Mouse (Mus musculus) liver, embryonic 14.5 days (tissue): ENCODE results near the gene Scnn1g. TPM values are rescaled to one million over a fixed set of nuclear protein-coding genes. Genes with fewer than 3 reads are reported as not detected.
A peak's percentile ranks its signal among the peaks of the same experiment; 100 is the strongest.

Source experiments
- ATAC-seq: fragments of 200-750 bp; cut with Nextera tagmentation; 2 replicates; pipeline ENCODE4 v1.8.0; 2017; ENCODE audit warnings: moderate number of reproducible peaks, mild to moderate bottlenecking, moderate library complexity; ENCODE audit not compliant: insufficient read depth
- DNase-seq, 3 experiments: peaks; one replicate each; pipeline ENCODE4 v3.0.0-alpha.2; 2012 to 2013; ENCODE audit warnings: low read depth in 3 of 3, low spot score in 3 of 3
- H3K27ac ChIP-seq: fragments of 300-500 bp; sonication (generic); 2 replicates; pipeline ENCODE4 v1.5.1; 2014; ENCODE audit warnings: moderate library complexity, mild to moderate bottlenecking, control low read depth, inconsistent platforms
- H3K27me3 ChIP-seq: fragments of 300-500 bp; sonication (generic); 2 replicates; pipeline ENCODE4 v1.6.1; 2014; ENCODE audit warnings: mild to moderate bottlenecking, low read length, moderate library complexity; ENCODE audit not compliant: control insufficient read depth, insufficient read depth
- H3K36me3 ChIP-seq: fragments of 300-500 bp; sonication (generic); replicated peaks from 2 replicates; pipeline ENCODE4 v1.6.1; 2014; ENCODE audit warnings: low read depth; ENCODE audit not compliant: control insufficient read depth, insufficient read depth
- H3K4me1 ChIP-seq, 2 experiments: fragments of 200-500 bp in 1 of 2; fragments of 300-500 bp in 1 of 2; sonication (generic) in 1 of 2; replicated peaks; 2 replicates each; pipeline ENCODE4 v1.6.1; 2012 to 2014; ENCODE audit warnings: antibody characterized with exemption in 1 of 2, inconsistent platforms in 1 of 2, low read length in 1 of 2; ENCODE audit not compliant: control insufficient read depth in 2 of 2, insufficient read depth in 2 of 2
- H3K4me2 ChIP-seq: fragments of 300-500 bp; sonication (generic); 2 replicates; pipeline ENCODE4 v1.6.1; 2014; ENCODE audit warnings: low read depth, mild to moderate bottlenecking, control low read depth, moderate library complexity
- H3K4me3 ChIP-seq, 2 experiments: fragments of 200-500 bp in 1 of 2; fragments of 300-500 bp in 1 of 2; sonication (generic) in 1 of 2; 2 replicates each; pipeline ENCODE4 v1.5.1; 2012 to 2014; ENCODE audit warnings: low read depth in 2 of 2, low read length in 2 of 2, mild to moderate bottlenecking in 2 of 2, control low read depth in 1 of 2, inconsistent platforms in 1 of 2, moderate library complexity in 1 of 2; ENCODE audit not compliant: insufficient read depth in 1 of 2
- H3K9ac ChIP-seq: fragments of 300-500 bp; sonication (generic); replicated peaks from 2 replicates; pipeline ENCODE4 v1.6.1; 2014; ENCODE audit warnings: mild to moderate bottlenecking, control low read depth, moderate library complexity
- H3K9me3 ChIP-seq: fragments of 300-500 bp; sonication (generic); 2 replicates; pipeline ENCODE4 v1.6.1; 2016; ENCODE audit warnings: low read length, mixed read lengths; ENCODE audit not compliant: control insufficient read depth
- CTCF ChIP-seq: IDR thresholded peaks from 2 replicates; pipeline ENCODE4 v1.5.1; 2016; ENCODE audit warnings: antibody characterized with exemption, low read depth, control low read depth
- EP300 ChIP-seq: IDR thresholded peaks from 2 replicates; pipeline ENCODE4 v1.6.1; 2016; ENCODE audit warnings: antibody characterized with exemption, low read depth
- WGBS: fragments of 180-500 bp; shearing (Covaris S2); extraction: QIAGEN DNeasy Blood & Tissue Kit; methylation state at CpG from one replicate; pipeline ENCODE4 v1.1.7; 2014; ENCODE audit not compliant: insufficient replicate concordance; 5-methylcytosine and 5-hydroxymethylcytosine counted together
- polyA plus RNA-seq, 2 experiments: library from polyadenylated mRNA; depleted of rRNA in 1 of 2; stranded (reverse) in 1 of 2; unstranded in 1 of 2; fragments of >200 nt; fragmentation: Nextera tagmentation in 1 of 2; extraction: Ambion mirVana in 1 of 2; gene quantifications; 2 replicates each; pipeline versions ENCODE4 v1.2.1 to v1.2.3; 2012 to 2014

Gene Scnn1g
- polyA plus RNA-seq, 2 experiments = not detected

- Histone ChIP-seq H3K27ac (no peak overlapping the region), H3K9me3 (no peaks in the 10 kb centered on the region), H3K4me1 (peaks cover 11 to 17% of the 10 kb centered on the region in 2 experiments), H3K9ac (peak overlapping the region; percentile 77), H3K4me2 (peak overlapping the region; percentile 92), H3K27me3 (peaks cover 4% of the 10 kb centered on the region; the same call in 1 of the 2 replicates), H3K4me3 (peak overlapping the region; percentile 61 to 71), H3K36me3 (no peaks in the 10 kb centered on the region)
- under 1% methylated on average over 76 of the region's 77 CpGs for WGBS
- ATAC-seq (peak; percentile 70), DNase-seq (peak in 1 of 3 experiments; percentile 23)
- TF ChIP-seq CTCF (no peak), EP300 (no peak)
Observed at GRCm38 (mm10) chr7:121706411-121707072, 27.7 kb upstream of the Scnn1g start.

DNA sequence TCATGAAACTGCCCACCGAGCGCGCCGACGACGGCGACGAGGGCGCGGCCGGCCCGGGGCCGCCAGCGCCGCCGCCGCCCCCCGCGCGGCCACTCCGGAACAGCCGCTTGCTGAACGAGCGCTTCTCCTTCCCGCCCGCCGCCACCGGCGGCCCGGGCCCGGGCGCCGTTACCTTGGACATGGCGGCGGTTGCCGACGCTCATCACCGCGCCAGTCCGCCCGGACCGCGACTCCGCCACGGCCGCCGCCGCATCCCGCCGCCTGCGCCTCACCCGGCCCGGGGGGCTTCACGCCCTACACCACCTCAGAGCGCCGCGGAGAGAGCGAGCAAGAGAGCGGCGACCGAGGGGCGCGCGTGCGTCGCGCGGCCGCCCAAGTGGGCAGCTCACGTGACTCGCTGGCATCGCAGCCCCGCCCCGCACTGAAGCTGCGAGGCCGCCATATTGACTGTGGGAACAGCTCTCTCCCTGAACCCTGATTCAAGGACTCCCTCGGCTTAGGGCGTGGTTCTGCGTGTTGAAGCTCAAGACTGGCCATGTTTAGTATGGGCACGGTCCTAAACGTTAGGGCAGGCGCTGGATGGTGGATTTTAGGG lies 27.1 kb upstream of the Scnn1g start, which contains the start of gene Usp31:
TSS of gene Usp31 (minus strand) at position 181 of the 595 bp plus-strand sequence.
- Histone ChIP-seq H3K4me2 (peak within 1 kb of the TSS; percentile 92), H3K9ac (peak within 1 kb of the TSS; percentile 77), H3K27me3 (peaks cover 4% of the 10 kb centered on the region; the same call in 1 of the 2 replicates), H3K4me1 (peaks cover 11 to 17% of the 10 kb centered on the region in 2 experiments), H3K9me3 (no peaks in the 10 kb centered on the region), H3K4me3 (peak within 1 kb of the TSS; percentile 61 to 71), H3K36me3 (no peaks in the 10 kb centered on the region), H3K27ac (no peak within 1 kb of the TSS)
- ATAC-seq = peak; percentile 97
- DNase-seq = peak; percentile 91 to 94 (median 92)
- 0% methylated on average over 57 of the region's 82 CpGs for WGBS
- TF ChIP-seq CTCF = no peak
- no peak for TF ChIP-seq EP300

DNA sequence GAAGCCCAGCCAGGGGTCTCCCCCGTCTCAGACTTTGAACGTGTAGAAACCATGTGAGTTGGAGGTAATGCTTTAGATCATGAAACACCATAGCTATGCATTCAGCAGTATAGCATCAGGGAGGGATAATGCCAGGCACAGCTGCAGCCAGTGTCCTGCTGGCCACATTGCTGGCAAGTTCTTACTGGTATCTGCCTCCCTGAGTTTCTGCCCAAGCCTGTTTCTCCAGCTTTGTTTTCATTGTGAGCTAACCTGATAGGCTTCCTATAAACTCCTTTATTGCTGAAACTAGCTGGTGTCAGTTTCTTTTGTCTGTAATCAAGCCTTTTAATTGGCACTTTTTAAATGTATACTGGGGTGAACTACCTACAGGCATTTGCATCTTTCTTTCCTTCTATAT lies 23.1 kb upstream of the Scnn1g start:
- H3K4me3 ChIP-seq = no peak overlapping the region
- no peaks in the 10 kb centered on the region for H3K9me3 ChIP-seq
- 55% methylated on average over 2 of the region's 2 CpGs for WGBS

GRCm38 (mm10) chr7:121717031-121717430 lies 17.2 kb upstream of the Scnn1g start:
- Histone ChIP-seq H3K4me2 (no peak overlapping the region), H3K36me3 (no peaks in the 10 kb centered on the region), H3K4me1 (no peaks in the 10 kb centered on the region), H3K27me3 (no peaks in the 10 kb centered on the region), H3K27ac (no peak overlapping the region), H3K4me3 (no peak overlapping the region), H3K9ac (no peak overlapping the region), H3K9me3 (no peaks in the 10 kb centered on the region)
- no peak for DNase-seq
- no peak for TF ChIP-seq CTCF
- TF ChIP-seq EP300 = no peak
- no peak for ATAC-seq
- 58% methylated on average over 7 of the region's 7 CpGs for WGBS

More for the DNA sequence above, 23.1 kb upstream of the Scnn1g start:
- H3K36me3 ChIP-seq = no peaks in the 10 kb centered on the region
- TF ChIP-seq CTCF (no peak), EP300 (no peak)
- no peak overlapping the region for H3K27ac ChIP-seq
- DNase-seq (no peak), ATAC-seq (no peak)
- H3K27me3 ChIP-seq = peaks cover 4% of the 10 kb centered on the region; the same call in 1 of the 2 replicates
- H3K4me1 ChIP-seq = peaks cover 3 to 4% of the 10 kb centered on the region in 2 experiments; a peak in 3 of 4 replicates
- no peak overlapping the region for H3K4me2 ChIP-seq
- H3K9ac ChIP-seq = no peak overlapping the region

DNA sequence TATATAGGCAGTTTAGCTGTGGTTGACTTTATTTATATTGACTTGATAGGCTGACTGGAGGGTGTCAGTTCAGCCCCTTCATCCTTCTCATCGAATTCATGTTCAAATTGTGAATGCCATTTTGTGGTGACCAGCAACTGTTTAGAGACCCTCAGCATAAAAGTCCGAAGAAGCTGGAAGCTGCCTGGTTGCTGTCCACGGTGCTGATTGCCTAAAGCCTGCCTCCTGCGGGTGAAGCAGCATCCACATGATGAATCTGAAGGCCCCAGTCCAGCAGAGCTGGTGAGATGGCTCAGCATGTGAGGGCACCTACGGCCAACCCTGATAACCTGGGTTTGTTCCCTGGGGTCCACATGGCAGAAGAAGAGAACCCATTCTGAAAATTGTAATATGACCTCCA lies 4.1 kb upstream of the Scnn1g start:
- Histone ChIP-seq H3K27ac (no peak overlapping the region), H3K4me3 (no peak overlapping the region), H3K9ac (no peak overlapping the region), H3K9me3 (no peaks in the 10 kb centered on the region), H3K36me3 (no peaks in the 10 kb centered on the region), H3K27me3 (peaks cover 15% of the 10 kb centered on the region), H3K4me1 (no peaks in the 10 kb centered on the region), H3K4me2 (no peak overlapping the region)
- TF ChIP-seq EP300 (no peak), CTCF (peak; percentile 27; the same call in 1 of the 2 replicates)
- ATAC-seq = no peak
- no peak for DNase-seq
- 10% methylated on average over 5 of the region's 5 CpGs for WGBS
